Mouse (Mus musculus) erythroid progenitor cell, adult 5-6 weeks (primary cell): Measurements from ENCODE around the gene Dock6. TPM values are rescaled to one million over a fixed set of nuclear protein-coding genes. Genes with fewer than 3 reads are reported as not detected.
A peak's percentile ranks its signal among the peaks of the same experiment; 100 is the strongest.
"Not testable (repeated sequence)": the region's sequence is repeated elsewhere in the genome, so short reads cannot be mapped to it uniquely, and the experiment has no call there.

Experiments used
- ATAC-seq: replicated peaks from 2 replicates; pipeline ENCODE4 v1.8.0; 2016; ENCODE audit warnings: moderate number of reproducible peaks, mild to moderate bottlenecking, moderate TSS enrichment, inconsistent platforms; ENCODE audit not compliant: poor library complexity, low FRiP score, severe bottlenecking
- total RNA-seq, 2 experiments: library from RNA; stranded (forward) in 1 of 2; stranded (reverse) in 1 of 2; fragments of 150-400 nt in 1 of 2; fragments of 186-747, 209-891 nt in 1 of 2; gene quantifications; 2 replicates each; pipeline versions ENCODE4 v1.2.3 to v1.2.4; 2015 to 2017; ENCODE audit warnings: low replicate concordance in 2 of 2

The Dock6 gene
- total RNA-seq, 2 experiments from 2014 or later: 2.9 TPM; not detected in 1

- no peak for ATAC-seq
Observed at GRCm38 (mm10) chr9:21820183-21820582, 32.3 kb downstream of the Dock6 start.

GRCm38 (mm10) chr9:21819181-21819729 lies 33.2 kb downstream of the Dock6 start:
- ATAC-seq: no peak

- ATAC-seq: no peak
Observed at GRCm38 (mm10) chr9:21818561-21818960, 33.9 kb downstream of the Dock6 start.

- no peak for ATAC-seq
Observed at GRCm38 (mm10) chr9:21818125-21818524, 34.3 kb downstream of the Dock6 start.

- ATAC-seq: no peak
Observed at GRCm38 (mm10) chr9:21816716-21817305, 35.6 kb downstream of the Dock6 start.

- ATAC-seq: no peak
Observed at GRCm38 (mm10) chr9:21811170-21811569, 41.3 kb downstream of the Dock6 start.

- no peak for ATAC-seq
Observed at GRCm38 (mm10) chr9:21808561-21808960, 43.9 kb downstream of the Dock6 start.

- ATAC-seq: no peak
Observed at GRCm38 (mm10) chr9:21806976-21807375, 45.5 kb downstream of the Dock6 start.

GRCm38 (mm10) chr9:21806363-21806762 lies 46.1 kb downstream of the Dock6 start:
- ATAC-seq: no peak

- ATAC-seq: peak; percentile 53
Observed at GRCm38 (mm10) chr9:21803986-21804644, 48.3 kb downstream of the Dock6 start.

- ATAC-seq: no peak
Observed at GRCm38 (mm10) chr9:21801591-21801990, 50.8 kb downstream of the Dock6 start.

GRCm38 (mm10) chr9:21801121-21801520 lies 51.3 kb downstream of the Dock6 start:
- no peak for ATAC-seq

- no peak for ATAC-seq
Observed at GRCm38 (mm10) chr9:21799010-21799350, 53.5 kb downstream of the Dock6 start.

- peak; percentile 72 for ATAC-seq
Observed at GRCm38 (mm10) chr9:21798345-21799009, 54.0 kb downstream of the Dock6 start, which contains the start of gene Kank2. Gene Kank2, minus strand, starts transcription at chr9:21798744.

- no peak for ATAC-seq
Observed at GRCm38 (mm10) chr9:21797921-21798344, 54.5 kb downstream of the Dock6 start.

- no peak for ATAC-seq
Observed at GRCm38 (mm10) chr9:21796919-21797318, 55.5 kb downstream of the Dock6 start.

GRCm38 (mm10) chr9:21796259-21796658 lies 56.2 kb downstream of the Dock6 start:
- no peak for ATAC-seq

- ATAC-seq: no peak
Observed at GRCm38 (mm10) chr9:21795579-21795978, 56.9 kb downstream of the Dock6 start.

GRCm38 (mm10) chr9:21794925-21795324 lies 57.5 kb downstream of the Dock6 start:
- ATAC-seq: no peak

GRCm38 (mm10) chr9:21794344-21794834 lies 58.0 kb downstream of the Dock6 start:
- no peak for ATAC-seq

- not testable (repeated sequence) for ATAC-seq
Observed at GRCm38 (mm10) chr9:21793507-21793906, 58.9 kb downstream of the Dock6 start.
